Mouse (Mus musculus): ENCODE data around the gene Gm10719.
"Not testable (repeated sequence)": the region's sequence is repeated elsewhere in the genome, so short reads cannot be mapped to it uniquely, and the experiment has no call there.

DNA sequence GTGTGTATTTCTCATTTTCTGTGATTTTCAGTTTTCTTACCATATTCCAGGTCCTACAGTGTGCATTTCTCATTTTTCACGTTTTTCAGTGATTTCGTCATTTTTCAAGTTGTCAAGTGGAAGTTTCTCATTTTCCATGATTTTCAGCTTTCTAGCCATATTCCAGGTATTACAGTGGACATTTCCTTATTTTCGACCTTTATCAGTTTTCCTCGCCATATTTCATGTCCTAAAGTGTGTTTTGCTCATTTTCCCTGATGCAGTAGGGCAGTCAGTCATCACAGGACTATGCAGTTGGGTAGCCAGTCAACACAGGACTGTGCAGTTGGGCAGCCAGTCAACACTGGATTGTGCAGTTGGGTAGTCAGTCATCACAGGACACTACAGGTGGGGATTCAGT lies 21.0 kb downstream of the Gm10719 start:
- not testable (repeated sequence) for TF ChIP-seq POLR2A (IDR thresholded peaks at IDR 0.05; ENCODE audit: insufficient read depth, low read length); EP300 (IDR thresholded peaks at IDR 0.05; ENCODE audit: insufficient read depth, low read depth, low read length); CTCF (IDR thresholded peaks at IDR 0.05; ENCODE audit: low read depth, low read length)

Measured in ES-Bruce4 (cell line).